Mouse (Mus musculus): ENCODE data around the gene Palld. TPM values are rescaled to one million over a fixed set of nuclear protein-coding genes. Genes with fewer than 3 reads are reported as not detected.
A peak's percentile ranks its signal among the peaks of the same experiment; 100 is the strongest.

Gene Palld
- polyA plus RNA-seq, 1 experiment: 2.7 TPM

DNA sequence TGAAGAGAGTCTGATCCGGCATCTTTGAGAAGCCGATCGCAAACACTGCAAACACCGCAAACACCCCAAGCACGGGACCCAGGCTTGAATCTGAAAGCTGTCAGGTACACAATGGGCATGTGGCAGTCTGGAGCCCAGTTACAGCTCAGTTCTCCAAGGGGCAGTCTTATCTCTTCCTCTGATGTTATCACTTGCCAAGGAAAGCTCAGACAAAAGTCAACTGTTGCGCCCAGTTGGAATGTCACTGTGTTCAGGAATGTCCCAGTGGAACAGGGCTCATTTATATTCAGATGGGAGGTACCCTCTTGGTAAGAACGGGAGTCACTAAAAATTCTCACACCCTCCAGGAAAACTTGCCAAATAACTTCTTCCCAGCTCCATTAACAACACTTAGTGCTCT, 328.0 kb downstream of the Palld start:
- no peak overlapping the region for H3K4me3 ChIP-seq (replicated peaks)
- no peaks in the 10 kb centered on the region for H3K36me3 ChIP-seq (replicated peaks; ENCODE audit: low read length)
- no peaks in the 10 kb centered on the region for H3K9me3 ChIP-seq
- peaks cover 24% of the 10 kb centered on the region for H3K4me1 ChIP-seq
- TF ChIP-seq FLI1 (IDR thresholded peaks at IDR 0.05; ENCODE audit: low read length): no peak
- no peak for TF ChIP-seq GATA1 (IDR thresholded peaks at IDR 0.05; ENCODE audit: borderline replicate concordance, low read length)
- peaks cover 9% of the 10 kb centered on the region for H3K27me3 ChIP-seq (replicated peaks)

DNA sequence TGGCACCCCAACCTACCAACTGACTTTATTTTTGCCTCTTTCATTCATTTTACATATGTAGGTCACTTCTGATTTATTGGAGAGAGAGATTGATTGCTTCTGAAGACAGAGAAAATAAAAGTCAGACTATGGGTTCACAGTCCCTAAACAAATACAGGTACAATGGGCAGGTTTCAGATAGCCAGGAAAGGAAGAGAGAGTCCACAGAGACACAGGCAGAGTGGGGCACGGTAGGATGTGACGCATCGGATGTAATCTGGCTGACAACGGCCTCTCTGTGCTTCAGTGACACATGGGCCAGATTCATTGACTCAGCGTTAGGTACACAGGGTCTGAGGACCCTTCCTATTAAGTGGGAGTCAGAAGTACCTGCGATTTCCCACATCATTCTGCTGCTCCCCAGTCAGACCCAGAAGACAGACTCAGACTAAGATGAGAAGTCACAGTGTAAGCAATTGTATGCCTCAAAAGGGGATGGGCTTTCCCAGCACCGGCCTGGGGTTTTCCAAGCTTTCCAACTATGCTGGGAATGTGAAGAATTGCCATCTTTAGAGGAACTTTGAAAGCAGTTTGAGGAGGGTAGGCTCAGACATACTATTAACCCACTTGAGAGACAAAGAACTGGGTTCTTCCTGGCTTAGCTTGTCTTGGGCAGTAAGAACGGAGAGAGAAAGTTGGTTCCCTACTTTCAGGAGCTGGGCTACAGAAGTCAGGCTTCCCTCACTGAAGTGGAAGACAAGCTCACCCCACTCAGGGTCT, 329.1 kb downstream of the Palld start:
- H3K9me3 ChIP-seq: no peaks in the 10 kb centered on the region
- TF ChIP-seq FLI1 (IDR thresholded peaks at IDR 0.05; ENCODE audit: low read length): no peak
- no peak for TF ChIP-seq GATA1 (IDR thresholded peaks at IDR 0.05; ENCODE audit: borderline replicate concordance, low read length)
- H3K27me3 ChIP-seq (replicated peaks): peaks cover 9% of the 10 kb centered on the region
- H3K36me3 ChIP-seq (replicated peaks; ENCODE audit: low read length): no peaks in the 10 kb centered on the region
- H3K4me1 ChIP-seq: peaks cover 22% of the 10 kb centered on the region
- peak overlapping the region; percentile 54 for H3K4me3 ChIP-seq (replicated peaks)

DNA sequence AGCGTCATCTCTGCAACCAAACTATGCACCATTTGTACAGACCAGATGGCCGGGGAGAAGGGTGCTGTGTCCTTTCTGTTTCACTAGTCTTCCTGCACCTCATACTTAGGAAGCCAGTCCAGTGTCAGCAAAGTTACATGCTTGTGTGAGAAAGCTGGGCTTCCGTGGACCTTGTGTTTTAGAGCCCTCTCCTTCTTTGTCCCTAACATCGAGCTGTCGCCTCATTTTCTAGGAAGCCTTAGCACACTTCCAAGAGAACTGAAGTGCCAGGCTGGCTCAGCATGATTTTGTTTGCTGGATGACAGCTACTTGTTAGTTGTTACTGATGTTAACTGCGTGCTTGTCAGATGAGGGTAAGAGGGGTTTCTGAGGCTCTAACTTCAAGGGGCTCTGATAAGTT, 329.8 kb downstream of the Palld start:
- peaks cover 9% of the 10 kb centered on the region for H3K27me3 ChIP-seq (replicated peaks)
- no peaks in the 10 kb centered on the region for H3K36me3 ChIP-seq (replicated peaks; ENCODE audit: low read length)
- H3K4me3 ChIP-seq (replicated peaks): no peak overlapping the region
- peaks cover 22% of the 10 kb centered on the region for H3K4me1 ChIP-seq
- H3K9me3 ChIP-seq: no peaks in the 10 kb centered on the region
- no peak for TF ChIP-seq FLI1 (IDR thresholded peaks at IDR 0.05; ENCODE audit: low read length)
- no peak for TF ChIP-seq GATA1 (IDR thresholded peaks at IDR 0.05; ENCODE audit: borderline replicate concordance, low read length)

DNA sequence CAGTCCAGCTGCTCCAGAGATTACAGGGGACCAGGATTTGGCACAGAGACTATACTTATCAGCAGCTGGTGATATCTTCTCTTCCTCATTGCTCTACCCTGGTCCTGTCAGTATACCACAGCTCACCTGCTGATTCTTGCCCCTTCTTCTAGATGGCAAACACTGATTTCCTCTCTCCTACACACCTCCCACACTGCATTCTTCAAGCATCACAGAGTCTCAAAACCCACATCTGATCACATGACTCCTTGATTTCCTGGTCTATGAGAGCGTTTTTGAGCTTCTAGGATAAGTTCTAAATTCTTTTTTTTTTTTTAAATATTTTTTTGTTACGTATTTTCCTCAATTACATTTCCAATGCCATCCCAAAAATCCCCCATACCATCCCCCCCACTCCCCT, 331.9 kb downstream of the Palld start:
- Histone ChIP-seq H3K27me3 (replicated peaks) (peaks cover 10% of the 10 kb centered on the region), H3K36me3 (replicated peaks; ENCODE audit: low read length) (no peaks in the 10 kb centered on the region), H3K4me1 (peaks cover 17% of the 10 kb centered on the region), H3K9me3 (no peaks in the 10 kb centered on the region), H3K4me3 (replicated peaks) (no peak overlapping the region)
- TF ChIP-seq GATA1 (IDR thresholded peaks at IDR 0.05; ENCODE audit: borderline replicate concordance, low read length): no peak
- TF ChIP-seq FLI1 (IDR thresholded peaks at IDR 0.05; ENCODE audit: low read length): no peak

DNA sequence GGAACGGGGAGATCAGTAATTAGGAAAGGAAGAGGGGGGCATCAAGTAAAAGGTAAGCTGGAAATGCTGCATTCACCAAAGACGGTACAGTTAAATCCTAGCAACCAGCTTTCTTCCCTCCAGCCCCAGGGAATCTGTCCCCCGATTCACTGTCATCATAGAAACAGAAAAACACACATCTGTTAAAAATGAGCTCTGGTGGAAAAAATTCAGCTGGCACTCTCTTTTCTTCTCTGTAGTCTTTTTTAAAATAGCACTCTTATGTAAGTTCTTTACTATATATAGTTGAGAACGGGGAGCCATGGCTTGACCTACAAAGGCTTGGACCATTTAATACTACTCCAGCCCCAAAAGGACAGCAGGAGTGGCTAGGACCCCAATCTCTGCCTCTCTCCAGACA, 332.8 kb downstream of the Palld start:
- H3K9me3 ChIP-seq: no peaks in the 10 kb centered on the region
- H3K4me3 ChIP-seq (replicated peaks): no peak overlapping the region
- TF ChIP-seq FLI1 (IDR thresholded peaks at IDR 0.05; ENCODE audit: low read length): no peak
- TF ChIP-seq GATA1 (IDR thresholded peaks at IDR 0.05; ENCODE audit: borderline replicate concordance, low read length): no peak
- H3K36me3 ChIP-seq (replicated peaks; ENCODE audit: low read length): no peaks in the 10 kb centered on the region
- peaks cover 10% of the 10 kb centered on the region for H3K27me3 ChIP-seq (replicated peaks)
- H3K4me1 ChIP-seq: peaks cover 9% of the 10 kb centered on the region

DNA sequence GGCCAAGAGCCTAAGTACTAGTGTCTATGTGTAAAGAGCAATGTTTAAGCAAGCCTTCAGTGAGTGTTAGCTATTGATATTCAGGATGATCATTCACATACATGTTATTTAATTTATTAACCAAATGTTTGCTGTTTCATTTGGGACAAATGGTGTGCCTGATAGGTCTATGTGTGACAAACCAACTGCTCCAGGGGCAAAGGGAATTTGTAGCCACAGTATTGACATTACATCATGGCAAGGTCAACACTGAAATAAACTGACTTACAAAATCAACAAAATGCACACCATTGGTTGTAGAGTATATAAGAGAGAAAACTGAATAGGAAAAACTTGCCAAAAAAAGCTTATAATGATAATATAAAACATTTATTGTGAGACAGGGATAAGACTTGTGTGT, 333.3 kb downstream of the Palld start:
- TF ChIP-seq FLI1 (IDR thresholded peaks at IDR 0.05; ENCODE audit: low read length) (no peak), GATA1 (IDR thresholded peaks at IDR 0.05; ENCODE audit: borderline replicate concordance, low read length) (no peak)
- Histone ChIP-seq H3K9me3 (no peaks in the 10 kb centered on the region), H3K27me3 (replicated peaks) (peaks cover 10% of the 10 kb centered on the region)

DNA sequence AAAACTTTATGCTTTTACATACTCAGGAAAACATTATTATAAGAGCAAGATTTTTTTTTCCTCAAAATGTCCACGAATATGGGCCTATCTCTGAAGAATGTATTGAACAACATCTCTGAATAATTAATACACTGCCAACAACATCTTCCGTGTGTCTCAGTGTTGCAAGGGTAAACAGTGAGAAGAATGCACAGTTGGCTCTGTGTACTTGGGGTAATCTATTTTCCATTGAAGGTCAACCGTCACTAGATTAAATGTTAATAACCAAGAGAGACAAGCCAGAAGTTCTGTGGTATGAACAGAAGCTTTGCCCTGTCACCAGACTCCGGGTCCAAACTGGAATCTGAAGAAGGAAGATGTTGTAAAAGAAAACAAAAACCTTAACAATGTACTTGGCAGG, 339.1 kb downstream of the Palld start:
- TF ChIP-seq FLI1 (IDR thresholded peaks at IDR 0.05; ENCODE audit: low read length) (no peak), GATA1 (IDR thresholded peaks at IDR 0.05; ENCODE audit: borderline replicate concordance, low read length) (no peak)
- Histone ChIP-seq H3K27me3 (replicated peaks) (peaks cover 6% of the 10 kb centered on the region), H3K9me3 (no peaks in the 10 kb centered on the region), H3K4me3 (replicated peaks) (no peak overlapping the region), H3K4me1 (peaks cover 9% of the 10 kb centered on the region), H3K36me3 (replicated peaks; ENCODE audit: low read length) (no peaks in the 10 kb centered on the region)

More for the DNA sequence above, 333.3 kb downstream of the Palld start:
- H3K4me3 ChIP-seq (replicated peaks): no peak overlapping the region
- peaks cover 5% of the 10 kb centered on the region; the same call in 1 of the 2 replicates for H3K4me1 ChIP-seq
- H3K36me3 ChIP-seq (replicated peaks; ENCODE audit: low read length): no peaks in the 10 kb centered on the region

DNA sequence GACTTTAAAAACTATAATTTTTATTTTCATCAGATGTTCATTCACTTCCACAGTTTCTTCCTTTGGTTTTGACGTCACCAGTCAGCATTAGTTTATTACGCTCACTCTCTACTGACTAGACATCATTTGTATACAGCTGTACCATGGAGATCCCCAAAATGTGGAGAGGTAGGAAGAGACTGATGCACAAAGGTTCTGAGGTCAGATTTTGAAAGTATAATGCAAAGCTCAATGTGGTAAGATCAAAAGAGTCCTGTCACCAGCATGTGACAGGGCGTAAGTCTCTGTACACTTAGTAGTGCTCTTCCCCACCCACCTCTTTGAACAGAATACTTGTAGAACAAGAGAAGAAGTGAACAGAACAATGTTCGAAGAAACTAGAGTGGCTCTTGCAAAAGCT, 339.9 kb downstream of the Palld start:
- peaks cover 6% of the 10 kb centered on the region for H3K27me3 ChIP-seq (replicated peaks)
- no peaks in the 10 kb centered on the region for H3K36me3 ChIP-seq (replicated peaks; ENCODE audit: low read length)
- TF ChIP-seq GATA1 (IDR thresholded peaks at IDR 0.05; ENCODE audit: borderline replicate concordance, low read length) (no peak), FLI1 (IDR thresholded peaks at IDR 0.05; ENCODE audit: low read length) (no peak)
- H3K9me3 ChIP-seq: no peaks in the 10 kb centered on the region
- peaks cover 13% of the 10 kb centered on the region for H3K4me1 ChIP-seq
- H3K4me3 ChIP-seq (replicated peaks): no peak overlapping the region

DNA sequence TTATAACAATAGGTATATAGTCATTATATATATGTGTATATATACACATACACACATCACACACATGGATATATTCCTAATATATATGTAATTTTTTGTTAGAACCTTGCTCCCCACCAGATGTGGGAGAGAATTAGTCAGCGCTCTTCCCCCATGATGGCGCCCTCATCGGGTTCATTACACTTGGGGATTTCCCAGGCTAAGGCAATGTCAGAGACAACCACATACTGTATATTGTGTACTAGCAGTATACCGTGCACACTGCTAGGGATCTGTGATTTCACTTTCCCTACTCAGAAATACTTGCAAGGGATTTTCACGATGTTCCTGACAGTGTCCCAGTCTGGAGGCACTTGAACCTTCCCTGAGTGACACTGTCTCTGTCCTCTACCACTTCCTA, 341.3 kb downstream of the Palld start:
- peaks cover 20% of the 10 kb centered on the region for H3K4me1 ChIP-seq

DNA sequence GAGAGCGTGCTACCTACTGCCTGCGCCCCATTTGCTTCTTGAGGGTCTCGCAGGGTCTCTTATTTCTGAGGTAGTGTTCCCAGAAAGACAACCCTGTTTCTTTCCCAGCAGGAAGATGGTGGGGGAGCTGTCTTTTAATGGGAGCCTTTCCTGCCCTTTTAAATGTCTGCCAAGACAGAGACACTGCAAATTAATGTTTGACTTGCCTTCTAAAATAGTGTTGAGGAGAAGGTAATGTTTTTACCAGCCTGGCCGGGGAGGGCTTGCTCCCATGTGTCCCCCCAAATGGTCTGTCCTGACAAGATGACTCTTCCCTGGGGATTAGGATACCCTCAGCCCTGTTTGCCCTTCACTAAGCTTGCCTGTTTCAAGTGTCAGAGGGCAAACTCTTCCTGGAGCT, 342.5 kb downstream of the Palld start:
- Histone ChIP-seq H3K36me3 (replicated peaks; ENCODE audit: low read length) (no peaks in the 10 kb centered on the region), H3K4me3 (replicated peaks) (no peak overlapping the region), H3K9me3 (no peaks in the 10 kb centered on the region), H3K4me1 (peaks cover 20% of the 10 kb centered on the region), H3K27me3 (replicated peaks) (peaks cover 9% of the 10 kb centered on the region)
- TF ChIP-seq GATA1 (IDR thresholded peaks at IDR 0.05; ENCODE audit: borderline replicate concordance, low read length) (no peak), FLI1 (IDR thresholded peaks at IDR 0.05; ENCODE audit: low read length) (no peak)

More for the DNA sequence above, 341.3 kb downstream of the Palld start:
- no peaks in the 10 kb centered on the region for H3K9me3 ChIP-seq
- no peak for TF ChIP-seq FLI1 (IDR thresholded peaks at IDR 0.05; ENCODE audit: low read length)
- no peak for TF ChIP-seq GATA1 (IDR thresholded peaks at IDR 0.05; ENCODE audit: borderline replicate concordance, low read length)
- H3K4me3 ChIP-seq (replicated peaks): no peak overlapping the region
- peaks cover 6% of the 10 kb centered on the region for H3K27me3 ChIP-seq (replicated peaks)
- H3K36me3 ChIP-seq (replicated peaks; ENCODE audit: low read length): no peaks in the 10 kb centered on the region
